Mouse (Mus musculus): ENCODE results near the gene Elovl4.

- TF ChIP-seq CTCF (IDR thresholded peaks at IDR 0.05; ENCODE audit: low read depth, low read length): no peak
- TF ChIP-seq POLR2A (IDR thresholded peaks at IDR 0.05; ENCODE audit: insufficient read depth, low read length): no peak
These were observed 46.4 kb upstream of the Elovl4 start for GRCm38 (mm10) chr9:83852464-83852863.
